Mouse (Mus musculus) testis, adult 2 months (tissue): ENCODE results near the gene Tmem106c.

Source experiments
- CTCF ChIP-seq: fragments of 200-500 bp; IDR thresholded peaks from 2 replicates; pipeline ENCODE4 v1.5.1; 2012; ENCODE audit warnings: low read depth, mild to moderate bottlenecking, inconsistent platforms, low read length, moderate library complexity; ENCODE audit not compliant: control insufficient read depth, insufficient read depth, insufficient replicate concordance
- POLR2A ChIP-seq: fragments of 200-500 bp; IDR thresholded peaks from 2 replicates; pipeline ENCODE4 v1.6.1; 2012; ENCODE audit warnings: low read depth, mild to moderate bottlenecking, inconsistent platforms, low read length, moderate library complexity; ENCODE audit not compliant: control insufficient read depth

GRCm38 (mm10) chr15:97945656-97946315, 18.2 kb upstream of the Tmem106c start:
- TF ChIP-seq CTCF (no peak), POLR2A (no peak)
